Mouse (Mus musculus): ENCODE measurements at regions not wholly inside any gene's neighbourhood (a gene's known extent, or its start where the extent isn't known, plus 50 kb on each side); places are given as distances from the start of the nearest gene placed in this dataset.

- no peak for DNase-seq (ENCODE audit: low spot score)
Observed at GRCm38 (mm10) chr8:103270815-103271553, 485.5 kb upstream of the Cdh11 start.

- DNase-seq (ENCODE audit: low spot score), result no peak
Observed at GRCm38 (mm10) chr8:103272305-103273079, 487.1 kb upstream of the Cdh11 start.

GRCm38 (mm10) chr8:103273476-103273875, 488.0 kb upstream of the Cdh11 start:
- DNase-seq (ENCODE audit: low spot score), result no peak

- DNase-seq (ENCODE audit: low spot score), result no peak
Observed at GRCm38 (mm10) chr8:103281801-103282200, 496.4 kb upstream of the Cdh11 start.

GRCm38 (mm10) chr8:103288561-103288974, 503.1 kb upstream of the Cdh11 start:
- DNase-seq (ENCODE audit: low spot score), result no peak

GRCm38 (mm10) chr8:103292896-103293295, 507.5 kb upstream of the Cdh11 start:
- no peak for DNase-seq (ENCODE audit: low spot score)

GRCm38 (mm10) chr8:103306476-103307183, 521.2 kb upstream of the Cdh11 start:
- DNase-seq (ENCODE audit: low spot score), result no peak

GRCm38 (mm10) chr8:103313576-103313975, 528.1 kb upstream of the Cdh11 start:
- DNase-seq (ENCODE audit: low spot score), result no peak

- no peak for DNase-seq (ENCODE audit: low spot score)
Observed at GRCm38 (mm10) chr8:103314279-103315022, 529.0 kb upstream of the Cdh11 start.

GRCm38 (mm10) chr8:103315742-103316141, 530.3 kb upstream of the Cdh11 start:
- DNase-seq (ENCODE audit: low spot score), result no peak

GRCm38 (mm10) chr8:103316691-103317091, 531.2 kb upstream of the Cdh11 start:
- no peak for DNase-seq (ENCODE audit: low spot score)

GRCm38 (mm10) chr8:103317149-103317725, 531.8 kb upstream of the Cdh11 start:
- no peak for DNase-seq (ENCODE audit: low spot score)

- no peak for DNase-seq (ENCODE audit: low spot score)
Observed at GRCm38 (mm10) chr8:103324016-103324665, 538.7 kb upstream of the Cdh11 start.

- no peak for DNase-seq (ENCODE audit: low spot score)
Observed at GRCm38 (mm10) chr8:103331415-103331814, 546.0 kb upstream of the Cdh11 start.

- DNase-seq (ENCODE audit: low spot score), result no peak
Observed at GRCm38 (mm10) chr8:103337314-103337713, 551.9 kb upstream of the Cdh11 start.

- DNase-seq (ENCODE audit: low spot score), result no peak
Observed at GRCm38 (mm10) chr8:103339042-103339441, 553.6 kb upstream of the Cdh11 start.

- no peak for DNase-seq (ENCODE audit: low spot score)
Observed at GRCm38 (mm10) chr8:103339951-103340350, 554.5 kb upstream of the Cdh11 start.

GRCm38 (mm10) chr8:103343891-103344290, 558.4 kb upstream of the Cdh11 start:
- no peak for DNase-seq (ENCODE audit: low spot score)

GRCm38 (mm10) chr8:103344871-103345270, 559.4 kb upstream of the Cdh11 start:
- DNase-seq (ENCODE audit: low spot score), result no peak

- no peak for DNase-seq (ENCODE audit: low spot score)
Observed at GRCm38 (mm10) chr8:103347158-103347871, 561.9 kb upstream of the Cdh11 start.
